Mouse (Mus musculus) 3T3-L1 (cell line): ENCODE data around the gene Hdgfl2.
"Not testable (repeated sequence)": the region's sequence is repeated elsewhere in the genome, so short reads cannot be mapped to it uniquely, and the experiment has no call there.

ENCODE experiments used
- DNase-seq: peaks from one replicate; pipeline ENCODE4 v3.0.0-alpha.2; 2015; ENCODE audit warnings: low read depth, low spot score

The Hdgfl2 gene

GRCm38 (mm10) chr17:56057381-56058120 lies 21.9 kb upstream of the Hdgfl2 start:
- DNase-seq: no peak

- no peak for DNase-seq
These were observed 17.4 kb upstream of the Hdgfl2 start for GRCm38 (mm10) chr17:56062081-56062480.

- DNase-seq: not testable (repeated sequence)
These were observed 13.7 kb upstream of the Hdgfl2 start for GRCm38 (mm10) chr17:56065715-56066114.

- peak; percentile 24 for DNase-seq
These were observed 13.0 kb upstream of the Hdgfl2 start for GRCm38 (mm10) chr17:56066451-56066850.

- no peak for DNase-seq
These were observed 10.4 kb upstream of the Hdgfl2 start for GRCm38 (mm10) chr17:56069066-56069465.

- DNase-seq: peak; percentile 32
These were observed 8.3 kb upstream of the Hdgfl2 start for GRCm38 (mm10) chr17:56071126-56071525.

- no peak for DNase-seq
These were observed 7.2 kb upstream of the Hdgfl2 start for GRCm38 (mm10) chr17:56072243-56072642.

GRCm38 (mm10) chr17:56074097-56074826 lies 5.2 kb upstream of the Hdgfl2 start:
- peak; percentile 96 for DNase-seq

- DNase-seq: peak; percentile 98
These were observed 4.6 kb upstream of the Hdgfl2 start, which contains the start of gene Ubxn6 for GRCm38 (mm10) chr17:56074827-56075208. TSS of gene Ubxn6 (minus strand) at chr17:56075028.

GRCm38 (mm10) chr17:56077523-56077922 lies 1.9 kb upstream of the Hdgfl2 start:
- no peak for DNase-seq

- DNase-seq: not testable (repeated sequence)
These were observed 1.1 kb upstream of the Hdgfl2 start for GRCm38 (mm10) chr17:56078361-56078760.

GRCm38 (mm10) chr17:56079921-56080320 lies 487 bp downstream of the Hdgfl2 start:
- peak; percentile 30 for DNase-seq

GRCm38 (mm10) chr17:56080781-56081585 lies 1.5 kb downstream of the Hdgfl2 start:
- DNase-seq: peak; percentile 97

- DNase-seq: no peak
These were observed 12.9 kb downstream of the Hdgfl2 start for GRCm38 (mm10) chr17:56092312-56092711.

- peak; percentile 45 for DNase-seq
These were observed 13.4 kb downstream of the Hdgfl2 start for GRCm38 (mm10) chr17:56092794-56093193.

- no peak for DNase-seq
These were observed 17.4 kb downstream of the Hdgfl2 start for GRCm38 (mm10) chr17:56096883-56097282.

GRCm38 (mm10) chr17:56098180-56098579 lies 18.7 kb downstream of the Hdgfl2 start:
- DNase-seq: no peak

- no peak for DNase-seq
These were observed 19.5 kb downstream of the Hdgfl2 start for GRCm38 (mm10) chr17:56098711-56099572.

GRCm38 (mm10) chr17:56100811-56101210 lies 21.4 kb downstream of the Hdgfl2 start:
- DNase-seq: no peak

- no peak for DNase-seq
These were observed 22.7 kb downstream of the Hdgfl2 start for GRCm38 (mm10) chr17:56102158-56102557.

- DNase-seq: no peak
These were observed 23.5 kb downstream of the Hdgfl2 start for GRCm38 (mm10) chr17:56102927-56103326.
